Mouse (Mus musculus): ENCODE data around the gene Snd1. TPM values are rescaled to one million over a fixed set of nuclear protein-coding genes. Genes with fewer than 3 reads are reported as not detected.

Gene Snd1
- polyA plus RNA-seq, 1 experiment = 155 TPM

DNA sequence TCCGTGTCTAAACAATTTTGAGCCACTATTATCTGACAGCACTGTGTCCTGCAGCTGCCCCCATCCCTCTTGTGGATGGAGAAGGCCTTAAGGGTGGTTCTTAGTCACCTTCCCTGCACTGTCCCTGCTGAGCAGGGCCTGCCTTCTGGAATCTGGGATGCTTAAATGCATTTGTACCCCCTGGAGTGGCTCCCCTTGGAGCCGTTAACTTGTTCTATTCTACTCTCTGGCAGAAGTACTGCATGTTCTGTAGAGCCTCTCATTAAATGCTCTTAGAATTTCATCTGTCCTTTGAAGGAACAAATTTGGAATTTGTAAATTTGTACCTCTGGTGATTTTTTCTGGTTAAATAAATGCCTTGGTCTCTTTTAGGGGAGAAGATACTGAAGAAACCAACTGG, 50.6 kb downstream of the Snd1 start:
- peaks cover 39% of the 10 kb centered on the region for H3K79me2 ChIP-seq (ENCODE audit: control insufficient read depth, insufficient read depth)
- H3K79me3 ChIP-seq (ENCODE audit: low read depth) = peaks cover 6% of the 10 kb centered on the region
- H3K36me3 ChIP-seq (ENCODE audit: control insufficient read depth, insufficient read depth) = peaks cover 88% of the 10 kb centered on the region
- no peak overlapping the region for H3K4me3 ChIP-seq (ENCODE audit: insufficient read depth, poor library complexity, severe bottlenecking)
- no peaks in the 10 kb centered on the region for H3K27me3 ChIP-seq (ENCODE audit: control insufficient read depth, insufficient read depth, insufficient read length)
- H3ac ChIP-seq (ENCODE audit: control insufficient read depth, insufficient read length, low read depth) = no peak overlapping the region
- no peak for TF ChIP-seq CEBPB (IDR thresholded peaks at IDR 0.05; ENCODE audit: low read depth)
- TF ChIP-seq MYOD1 (IDR thresholded peaks at IDR 0.05; ENCODE audit: control insufficient read depth, insufficient read length, low read depth) = no peak
- TF ChIP-seq MYOG (IDR thresholded peaks at IDR 0.05; ENCODE audit: control insufficient read depth, extremely low read depth, insufficient read length) = no peak
- TF ChIP-seq USF1 (IDR thresholded peaks at IDR 0.05; ENCODE audit: low read depth) = no peak
- no peak for TF ChIP-seq CTCF (IDR thresholded peaks at IDR 0.05; ENCODE audit: control insufficient read depth, insufficient read depth, insufficient read length)
- TF ChIP-seq MAX (IDR thresholded peaks at IDR 0.05) = no peak
- no peak for TF ChIP-seq FOSL1 (IDR thresholded peaks at IDR 0.05; ENCODE audit: insufficient read depth, low read length, poor library complexity, severe bottlenecking)

DNA sequence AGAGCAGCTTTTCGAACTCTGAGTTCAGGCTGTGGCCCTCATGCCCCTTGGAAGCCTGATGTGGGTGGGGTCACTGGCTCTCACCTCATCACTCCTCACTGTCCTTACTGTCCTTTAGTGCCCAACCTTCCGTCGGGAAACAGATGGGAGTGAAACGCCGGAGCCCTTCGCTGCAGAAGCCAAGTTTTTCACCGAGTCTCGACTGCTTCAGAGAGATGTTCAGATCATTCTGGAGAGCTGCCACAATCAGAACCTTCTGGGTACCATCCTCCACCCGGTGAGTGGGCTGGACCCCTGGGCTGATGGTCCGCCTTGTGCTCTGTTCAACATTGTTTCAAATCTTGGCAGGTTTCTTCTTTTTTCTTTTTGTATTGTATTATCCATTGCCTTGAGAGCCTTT, 52.5 kb downstream of the Snd1 start:
- peaks cover 6% of the 10 kb centered on the region for H3K79me3 ChIP-seq (ENCODE audit: low read depth)

GRCm38 (mm10) chr6:28528208-28528607, 53.3 kb downstream of the Snd1 start:
- H3ac ChIP-seq (ENCODE audit: control insufficient read depth, insufficient read length, low read depth) = no peak overlapping the region
- H3K79me3 ChIP-seq (ENCODE audit: low read depth) = peaks cover 6% of the 10 kb centered on the region
- H3K79me2 ChIP-seq (ENCODE audit: control insufficient read depth, insufficient read depth) = peaks cover 30% of the 10 kb centered on the region
- peaks cover 93% of the 10 kb centered on the region for H3K36me3 ChIP-seq (ENCODE audit: control insufficient read depth, insufficient read depth)
- TF ChIP-seq MYOG (IDR thresholded peaks at IDR 0.05; ENCODE audit: control insufficient read depth, extremely low read depth, insufficient read length) (no peak), CTCF (IDR thresholded peaks at IDR 0.05; ENCODE audit: control insufficient read depth, insufficient read depth, insufficient read length) (no peak), FOSL1 (IDR thresholded peaks at IDR 0.05; ENCODE audit: insufficient read depth, low read length, poor library complexity, severe bottlenecking) (no peak), USF1 (IDR thresholded peaks at IDR 0.05; ENCODE audit: low read depth) (no peak), CEBPB (IDR thresholded peaks at IDR 0.05; ENCODE audit: low read depth) (no peak), MAX (IDR thresholded peaks at IDR 0.05) (no peak), MYOD1 (IDR thresholded peaks at IDR 0.05; ENCODE audit: control insufficient read depth, insufficient read length, low read depth) (no peak)
- no peaks in the 10 kb centered on the region for H3K27me3 ChIP-seq (ENCODE audit: control insufficient read depth, insufficient read depth, insufficient read length)
- no peak overlapping the region for H3K4me3 ChIP-seq (ENCODE audit: insufficient read depth, poor library complexity, severe bottlenecking)

More for the DNA sequence above, 52.5 kb downstream of the Snd1 start:
- Histone ChIP-seq H3K4me3 (ENCODE audit: insufficient read depth, poor library complexity, severe bottlenecking) (no peak overlapping the region), H3K79me2 (ENCODE audit: control insufficient read depth, insufficient read depth) (peaks cover 38% of the 10 kb centered on the region), H3K27me3 (ENCODE audit: control insufficient read depth, insufficient read depth, insufficient read length) (no peaks in the 10 kb centered on the region), H3K36me3 (ENCODE audit: control insufficient read depth, insufficient read depth) (peaks cover 93% of the 10 kb centered on the region), H3ac (ENCODE audit: control insufficient read depth, insufficient read length, low read depth) (no peak overlapping the region)
- no peak for TF ChIP-seq FOSL1 (IDR thresholded peaks at IDR 0.05; ENCODE audit: insufficient read depth, low read length, poor library complexity, severe bottlenecking)
- TF ChIP-seq USF1 (IDR thresholded peaks at IDR 0.05; ENCODE audit: low read depth) = no peak
- TF ChIP-seq CTCF (IDR thresholded peaks at IDR 0.05; ENCODE audit: control insufficient read depth, insufficient read depth, insufficient read length) = no peak
- no peak for TF ChIP-seq MAX (IDR thresholded peaks at IDR 0.05)
- no peak for TF ChIP-seq MYOD1 (IDR thresholded peaks at IDR 0.05; ENCODE audit: control insufficient read depth, insufficient read length, low read depth)
- no peak for TF ChIP-seq MYOG (IDR thresholded peaks at IDR 0.05; ENCODE audit: control insufficient read depth, extremely low read depth, insufficient read length)
- no peak for TF ChIP-seq CEBPB (IDR thresholded peaks at IDR 0.05; ENCODE audit: low read depth)

GRCm38 (mm10) chr6:28536464-28536863, 61.5 kb downstream of the Snd1 start:
- TF ChIP-seq MAX (IDR thresholded peaks at IDR 0.05) (no peak), CTCF (IDR thresholded peaks at IDR 0.05; ENCODE audit: control insufficient read depth, insufficient read depth, insufficient read length) (no peak), FOSL1 (IDR thresholded peaks at IDR 0.05; ENCODE audit: insufficient read depth, low read length, poor library complexity, severe bottlenecking) (no peak), MYOD1 (IDR thresholded peaks at IDR 0.05; ENCODE audit: control insufficient read depth, insufficient read length, low read depth) (no peak), CEBPB (IDR thresholded peaks at IDR 0.05; ENCODE audit: low read depth) (no peak), MYOG (IDR thresholded peaks at IDR 0.05; ENCODE audit: control insufficient read depth, extremely low read depth, insufficient read length) (no peak), USF1 (IDR thresholded peaks at IDR 0.05; ENCODE audit: low read depth) (no peak)
- H3K36me3 ChIP-seq (ENCODE audit: control insufficient read depth, insufficient read depth) = peaks cover 86% of the 10 kb centered on the region
- peaks cover 55% of the 10 kb centered on the region for H3K79me2 ChIP-seq (ENCODE audit: control insufficient read depth, insufficient read depth)

GRCm38 (mm10) chr6:28537851-28538527, 63.0 kb downstream of the Snd1 start:
- Histone ChIP-seq H3K4me3 (ENCODE audit: insufficient read depth, poor library complexity, severe bottlenecking) (no peak overlapping the region), H3K36me3 (ENCODE audit: control insufficient read depth, insufficient read depth) (peaks cover 87% of the 10 kb centered on the region), H3K79me2 (ENCODE audit: control insufficient read depth, insufficient read depth) (peaks cover 70% of the 10 kb centered on the region), H3ac (ENCODE audit: control insufficient read depth, insufficient read length, low read depth) (no peak overlapping the region), H3K79me3 (ENCODE audit: low read depth) (peaks cover 23% of the 10 kb centered on the region), H3K27me3 (ENCODE audit: control insufficient read depth, insufficient read depth, insufficient read length) (no peaks in the 10 kb centered on the region)
- no peak for TF ChIP-seq MYOG (IDR thresholded peaks at IDR 0.05; ENCODE audit: control insufficient read depth, extremely low read depth, insufficient read length)
- TF ChIP-seq MYOD1 (IDR thresholded peaks at IDR 0.05; ENCODE audit: control insufficient read depth, insufficient read length, low read depth) = no peak
- no peak for TF ChIP-seq CEBPB (IDR thresholded peaks at IDR 0.05; ENCODE audit: low read depth)
- TF ChIP-seq MAX (IDR thresholded peaks at IDR 0.05) = no peak
- TF ChIP-seq USF1 (IDR thresholded peaks at IDR 0.05; ENCODE audit: low read depth) = no peak
- no peak for TF ChIP-seq FOSL1 (IDR thresholded peaks at IDR 0.05; ENCODE audit: insufficient read depth, low read length, poor library complexity, severe bottlenecking)
- no peak for TF ChIP-seq CTCF (IDR thresholded peaks at IDR 0.05; ENCODE audit: control insufficient read depth, insufficient read depth, insufficient read length)

More at GRCm38 (mm10) chr6:28536464-28536863, 61.5 kb downstream of the Snd1 start:
- Histone ChIP-seq H3K79me3 (ENCODE audit: low read depth) (peaks cover 19% of the 10 kb centered on the region), H3K27me3 (ENCODE audit: control insufficient read depth, insufficient read depth, insufficient read length) (no peaks in the 10 kb centered on the region), H3K4me3 (ENCODE audit: insufficient read depth, poor library complexity, severe bottlenecking) (no peak overlapping the region), H3ac (ENCODE audit: control insufficient read depth, insufficient read length, low read depth) (no peak overlapping the region)

All from C2C12 (cell line).